Mouse (Mus musculus) small intestine, adult 10 weeks (tissue): ENCODE results near the gene Fra10ac1. TPM values are rescaled to one million over a fixed set of nuclear protein-coding genes. Genes with fewer than 3 reads are reported as not detected.

Experiments
- polyA plus RNA-seq: library from polyadenylated mRNA; stranded (reverse); fragments of 350-450 nt; fragmentation: Illumina TruSeq; extraction: RNeasy Lipid Tissue Mini Kit (QIAGEN cat#74804); gene quantifications from one replicate; pipeline ENCODE4 v1.2.3, GENCODE M21; 2014; ENCODE audit warnings: low replicate concordance

Gene Fra10ac1
- 68.2 TPM for polyA plus RNA-seq

GRCm38 (mm10) chr19:38223905-38224684, at the start of gene Fra10ac1:
Gene Fra10ac1, minus strand, starts transcription at chr19:38224156.

GRCm38 (mm10) chr19:38264505-38265500, 40.8 kb upstream of the Fra10ac1 start, which contains the start of gene Lgi1:
Gene Lgi1, plus strand, starts transcription at chr19:38264536.

Other genes starting within 250 kb of the Fra10ac1 start
- 18.2 TPM for gene Myof, start 180.6 kb downstream of the Fra10ac1 start, polyA plus RNA-seq
- gene Cep55, start 169.1 kb downstream of the Fra10ac1 start, polyA plus RNA-seq, result 15.7 TPM
- gene Ffar4, start 127.1 kb downstream of the Fra10ac1 start, polyA plus RNA-seq, result 0.63 TPM
- gene Rbp4, start 98.9 kb downstream of the Fra10ac1 start, polyA plus RNA-seq, result 10.6 TPM
- not detected for gene Pde6c, start 91.4 kb downstream of the Fra10ac1 start, polyA plus RNA-seq
- 0.41 TPM for gene Lgi1, start 40.4 kb upstream of the Fra10ac1 start, polyA plus RNA-seq
- gene Slc35g1, start 171.8 kb upstream of the Fra10ac1 start, polyA plus RNA-seq, result 314 TPM